Mouse (Mus musculus): ENCODE measurements around the gene Mcf2l. TPM values are rescaled to one million over a fixed set of nuclear protein-coding genes. Genes with fewer than 3 reads are reported as not detected.

The Mcf2l gene
- total RNA-seq, 2 experiments from 2014 or later = 1.3 to 1.7 TPM

- ATAC-seq (replicated peaks; ENCODE audit: low FRiP score, poor library complexity, severe bottlenecking) = no peak
Measured at GRCm38 (mm10) chr8:13037569-13037968, 164.0 kb downstream of the Mcf2l start.

GRCm38 (mm10) chr8:13039054-13039453 lies 165.4 kb downstream of the Mcf2l start:
- no peak for ATAC-seq (replicated peaks; ENCODE audit: low FRiP score, poor library complexity, severe bottlenecking)

- ATAC-seq (replicated peaks; ENCODE audit: low FRiP score, poor library complexity, severe bottlenecking) = no peak
Measured at GRCm38 (mm10) chr8:13041459-13041858, 167.9 kb downstream of the Mcf2l start.

- no peak for ATAC-seq (replicated peaks; ENCODE audit: low FRiP score, poor library complexity, severe bottlenecking)
Measured at GRCm38 (mm10) chr8:13047652-13048051, 174.0 kb downstream of the Mcf2l start.

GRCm38 (mm10) chr8:13050550-13050949 lies 176.9 kb downstream of the Mcf2l start:
- ATAC-seq (replicated peaks; ENCODE audit: low FRiP score, poor library complexity, severe bottlenecking) = no peak

GRCm38 (mm10) chr8:13057351-13057750 lies 183.7 kb downstream of the Mcf2l start:
- ATAC-seq (replicated peaks; ENCODE audit: low FRiP score, poor library complexity, severe bottlenecking) = no peak

- no peak for ATAC-seq (replicated peaks; ENCODE audit: low FRiP score, poor library complexity, severe bottlenecking)
Measured at GRCm38 (mm10) chr8:13060441-13061150, 187.0 kb downstream of the Mcf2l start, which contains the start of gene Proz. Gene Proz (plus strand): TSS chr8:13060914.

- no peak for ATAC-seq (replicated peaks; ENCODE audit: low FRiP score, poor library complexity, severe bottlenecking)
Measured at GRCm38 (mm10) chr8:13063112-13063511, 189.5 kb downstream of the Mcf2l start.

Other genes with a start within 250 kb of the Mcf2l start
- 58.4 and 65.4 TPM in 2 replicates for gene Tubgcp3, start 201.6 kb upstream of the Mcf2l start, total RNA-seq (2015; ENCODE audit: low replicate concordance)
- gene Tubgcp3, start 201.6 kb upstream of the Mcf2l start, total RNA-seq (2017; ENCODE audit: low replicate concordance) = 58.9 and 83.2 TPM in 2 replicates
- 1.7 and 4.3 TPM in 2 replicates for gene Atp11a, start 116.8 kb upstream of the Mcf2l start, total RNA-seq (2015; ENCODE audit: low replicate concordance)
- 1.7 and 4.6 TPM in 2 replicates for gene Atp11a, start 116.8 kb upstream of the Mcf2l start, total RNA-seq (2017; ENCODE audit: low replicate concordance)
- not detected in 2 replicates for gene F7, start 152.2 kb downstream of the Mcf2l start, total RNA-seq (2015; ENCODE audit: low replicate concordance)
- not detected in 2 replicates for gene F7, start 152.2 kb downstream of the Mcf2l start, total RNA-seq (2017; ENCODE audit: low replicate concordance)
- 1.8 and 2.9 TPM in 2 replicates for gene F10, start 163.5 kb downstream of the Mcf2l start, total RNA-seq (2015; ENCODE audit: low replicate concordance)
- gene F10, start 163.5 kb downstream of the Mcf2l start, total RNA-seq (2017; ENCODE audit: low replicate concordance) = 5.1 and 5.6 TPM in 2 replicates
- gene Proz, start 187.1 kb downstream of the Mcf2l start, total RNA-seq (2015; ENCODE audit: low replicate concordance) = not detected in 2 replicates
- gene Proz, start 187.1 kb downstream of the Mcf2l start, total RNA-seq (2017; ENCODE audit: low replicate concordance) = not detected in 2 replicates
- 6.7 and 11.5 TPM in 2 replicates for gene Pcid2, start 231.7 kb downstream of the Mcf2l start, total RNA-seq (2015; ENCODE audit: low replicate concordance)
- gene Pcid2, start 231.7 kb downstream of the Mcf2l start, total RNA-seq (2017; ENCODE audit: low replicate concordance) = 10.7 and 13.9 TPM in 2 replicates
- 223 and 293 TPM in 2 replicates for gene Cul4a, start 231.8 kb downstream of the Mcf2l start, total RNA-seq (2015; ENCODE audit: low replicate concordance)
- gene Cul4a, start 231.8 kb downstream of the Mcf2l start, total RNA-seq (2017; ENCODE audit: low replicate concordance) = 261 and 331 TPM in 2 replicates